Mouse (Mus musculus) frontal cortex, postnatal 10 days (tissue): ENCODE measurements at regions not wholly inside any gene's neighbourhood (a gene's known extent, or its start where the extent isn't known, plus 50 kb on each side); places are given as distances from the start of the nearest gene placed in this dataset.
"Not testable (repeated sequence)": the region's sequence is repeated elsewhere in the genome, so short reads cannot be mapped to it uniquely, and the experiment has no call there.

Source experiments
- DNase-seq, 2 experiments: peaks; one replicate each; pipeline ENCODE4 v3.0.0; 2022; ENCODE audit warnings: low spot score in 2 of 2, mixed read lengths in 1 of 2

- DNase-seq = no peak
These were observed 512.1 kb upstream of the Vrk2 start for GRCm38 (mm10) chr11:27105920-27106319.

- no peak for DNase-seq
These were observed 509.1 kb upstream of the Vrk2 start for GRCm38 (mm10) chr11:27102906-27103305.

- DNase-seq = no peak
These were observed 508.2 kb upstream of the Vrk2 start for GRCm38 (mm10) chr11:27102045-27102444.

- DNase-seq = no peak
These were observed 502.8 kb upstream of the Vrk2 start for GRCm38 (mm10) chr11:27096615-27097014.

DNA sequence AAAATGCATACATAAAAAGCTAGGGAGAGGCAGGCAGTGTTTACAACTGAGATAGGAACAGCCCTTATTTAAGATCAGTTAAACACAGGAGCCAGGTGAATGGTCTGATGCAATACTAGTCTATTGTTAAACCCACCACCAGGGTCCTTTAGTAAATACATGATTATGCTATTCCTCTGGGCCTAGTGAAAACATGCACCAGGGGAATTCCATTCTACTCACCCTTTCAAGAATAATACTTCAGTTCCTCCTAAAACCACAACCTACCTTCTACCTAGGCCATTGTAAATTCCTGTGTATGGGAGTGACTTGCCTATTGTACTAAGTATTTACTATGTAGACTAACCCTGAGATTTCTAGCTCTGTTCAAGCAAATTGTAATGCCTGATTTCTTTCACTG, 501.7 kb upstream of the Vrk2 start:
- not testable (repeated sequence) for DNase-seq

GRCm38 (mm10) chr11:27086516-27086915, 492.7 kb upstream of the Vrk2 start:
- no peak for DNase-seq

- no peak for DNase-seq
These were observed 487.4 kb upstream of the Vrk2 start for GRCm38 (mm10) chr11:27081188-27081587.

- no peak for DNase-seq
These were observed 476.6 kb upstream of the Vrk2 start for GRCm38 (mm10) chr11:27070381-27070780.

- no peak for DNase-seq
These were observed 433.5 kb upstream of the Vrk2 start for GRCm38 (mm10) chr11:27027243-27027852.

GRCm38 (mm10) chr11:27025500-27025899, 431.7 kb upstream of the Vrk2 start:
- no peak for DNase-seq

DNA sequence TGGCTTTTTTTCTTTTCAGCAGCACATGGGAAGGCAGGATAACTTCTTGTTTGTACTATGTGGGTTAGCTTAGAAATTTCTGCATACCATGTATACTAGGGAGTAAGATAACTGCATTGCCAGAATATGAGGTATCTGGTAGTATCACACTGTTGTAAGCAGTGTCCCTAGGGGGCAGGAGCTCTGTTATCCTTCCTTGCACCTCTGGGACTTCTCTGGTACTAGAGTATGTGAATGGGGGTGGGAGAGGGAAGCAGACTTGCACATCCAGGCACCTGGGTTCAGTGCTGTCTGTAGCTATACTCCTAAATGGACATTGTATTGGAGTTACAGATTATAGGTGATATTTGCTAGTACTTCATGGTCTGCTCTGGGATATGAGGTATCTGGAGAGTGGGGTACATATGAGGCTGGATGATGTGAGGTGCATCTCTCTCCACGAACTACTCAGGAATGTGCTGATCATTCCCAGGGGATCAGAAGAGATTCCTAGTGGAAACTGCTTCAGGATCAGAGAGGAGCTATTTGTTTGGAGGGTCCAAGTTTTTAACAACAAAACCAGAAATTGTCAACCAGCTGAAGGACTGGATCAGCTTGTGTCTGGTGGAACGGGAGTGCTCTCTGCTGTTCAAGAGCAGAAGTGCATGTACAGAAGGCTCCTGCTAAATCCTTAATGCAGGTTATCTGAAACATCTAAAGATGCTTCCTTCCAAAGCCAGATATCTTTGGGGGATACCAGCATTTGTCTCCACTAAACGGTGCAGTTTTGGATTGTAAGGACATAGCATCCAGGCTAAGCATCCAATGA, 402.7 kb upstream of the Vrk2 start:
- DNase-seq = peak in 1 of 2 experiments; percentile 52

- DNase-seq = no peak
These were observed 387.4 kb upstream of the Vrk2 start for GRCm38 (mm10) chr11:26981216-26981615.

- DNase-seq = no peak
These were observed 378.8 kb upstream of the Vrk2 start for GRCm38 (mm10) chr11:26972533-26973081.

GRCm38 (mm10) chr11:26971161-26971560, 377.4 kb upstream of the Vrk2 start:
- DNase-seq = no peak

- DNase-seq = no peak
These were observed 373.6 kb upstream of the Vrk2 start for GRCm38 (mm10) chr11:26967427-26967826.

GRCm38 (mm10) chr11:26962928-26963667, 369.3 kb upstream of the Vrk2 start:
- no peak for DNase-seq

GRCm38 (mm10) chr11:26962040-26962927, 368.5 kb upstream of the Vrk2 start:
- DNase-seq = no peak

GRCm38 (mm10) chr11:26961336-26961980, 367.7 kb upstream of the Vrk2 start:
- DNase-seq = peak; percentile 67 to 87

- DNase-seq = no peak
These were observed 362.4 kb upstream of the Vrk2 start for GRCm38 (mm10) chr11:26956153-26956552.

DNA sequence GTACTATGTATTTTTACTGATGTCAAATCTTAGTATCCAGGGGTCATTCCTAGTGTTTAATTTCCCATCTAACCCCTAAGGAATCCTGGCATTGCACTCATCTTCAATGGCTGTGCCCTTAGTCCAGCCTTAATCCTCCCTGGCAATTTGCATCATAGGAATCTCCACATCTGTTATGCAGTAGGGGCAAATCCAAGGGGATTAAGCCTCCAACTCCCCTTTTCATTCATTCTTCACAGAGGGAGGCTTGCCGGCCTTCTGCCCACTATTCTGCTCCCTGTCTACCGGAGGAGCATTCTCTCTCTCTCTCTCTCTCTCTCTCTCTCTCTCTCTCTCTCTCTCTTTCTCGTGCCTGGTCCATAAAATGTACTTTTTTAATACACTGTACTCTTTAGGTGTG, 338.0 kb upstream of the Vrk2 start:
- DNase-seq = no peak

GRCm38 (mm10) chr11:26907099-26907498, 313.3 kb upstream of the Vrk2 start:
- no peak for DNase-seq
